Mouse (Mus musculus): ENCODE data around the gene Spats1.

Spats1 gene

GRCm38 (mm10) chr17:45490532-45491154 lies 15.4 kb upstream of the Spats1 start:
- DNase-seq (ENCODE audit: low read depth, low spot score) = no peak

DNA sequence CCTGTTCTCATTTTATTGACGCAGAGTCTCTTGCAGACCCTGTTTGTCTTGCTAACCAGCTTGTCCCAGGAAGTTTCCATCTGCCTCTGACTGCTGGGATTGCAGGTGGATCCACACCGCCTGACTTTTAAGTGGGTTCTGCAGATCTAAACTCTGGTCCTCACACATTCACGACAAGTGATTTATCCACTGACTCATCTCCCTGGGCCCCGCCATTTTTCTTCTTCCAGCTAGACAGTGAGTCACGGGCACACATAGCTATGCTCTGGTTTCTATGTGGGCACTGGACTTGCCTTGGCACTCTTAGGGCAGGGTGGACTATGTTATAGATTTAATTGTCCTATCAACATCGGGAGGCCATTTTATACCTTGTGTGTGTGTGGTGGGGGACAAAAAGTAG lies 14.5 kb upstream of the Spats1 start:
- no peak for DNase-seq (ENCODE audit: low read depth, low spot score)

DNA sequence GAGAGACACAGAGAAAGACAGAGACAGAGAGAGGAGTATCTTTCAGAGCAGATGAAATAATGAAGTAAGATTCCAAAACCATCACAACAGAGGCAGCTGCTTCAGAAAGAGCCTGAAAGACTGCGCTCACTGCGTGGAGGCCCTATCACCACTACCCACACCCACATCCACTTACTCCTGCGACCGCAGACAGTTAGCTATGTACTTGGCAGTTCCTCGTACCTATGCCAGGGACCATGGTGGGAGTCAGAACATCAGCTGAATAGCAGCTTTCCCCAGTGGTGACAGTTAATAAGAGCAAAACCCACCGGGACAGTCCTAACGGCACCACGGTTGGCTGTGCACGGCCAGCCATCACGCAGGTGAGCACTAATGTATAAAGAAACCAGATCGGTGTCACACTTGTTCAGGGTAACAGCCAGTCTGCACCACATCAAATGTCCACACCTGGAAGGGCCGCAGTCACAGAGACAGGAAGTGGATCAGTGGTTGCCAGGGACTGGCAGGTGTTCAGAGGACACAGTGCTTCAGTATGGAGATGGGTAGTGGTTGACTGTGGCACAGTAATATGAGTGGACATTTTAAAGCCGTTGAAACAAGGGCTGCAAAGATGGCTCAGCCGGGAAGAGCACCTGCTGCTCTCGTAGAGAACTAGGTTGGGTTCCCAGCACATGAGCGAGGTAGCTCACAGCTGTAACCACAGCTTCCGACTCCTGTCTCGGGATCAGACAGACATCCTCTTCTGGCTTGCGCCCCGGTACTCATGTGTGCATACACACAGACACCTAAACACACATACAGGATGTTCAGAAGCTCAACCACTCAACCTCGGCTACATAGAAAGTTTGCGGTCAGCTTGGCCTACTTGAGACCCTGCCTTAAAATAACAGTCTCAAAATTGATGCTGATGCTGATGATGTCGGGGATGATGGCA lies 13.4 kb upstream of the Spats1 start:
- no peak for DNase-seq (ENCODE audit: low read depth, low spot score)

GRCm38 (mm10) chr17:45487216-45487615 lies 12.0 kb upstream of the Spats1 start:
- peak; percentile 39 for DNase-seq (ENCODE audit: low read depth, low spot score)

- no peak for DNase-seq (ENCODE audit: low read depth, low spot score)
Observed at GRCm38 (mm10) chr17:45485581-45485980, 10.4 kb upstream of the Spats1 start.

DNA sequence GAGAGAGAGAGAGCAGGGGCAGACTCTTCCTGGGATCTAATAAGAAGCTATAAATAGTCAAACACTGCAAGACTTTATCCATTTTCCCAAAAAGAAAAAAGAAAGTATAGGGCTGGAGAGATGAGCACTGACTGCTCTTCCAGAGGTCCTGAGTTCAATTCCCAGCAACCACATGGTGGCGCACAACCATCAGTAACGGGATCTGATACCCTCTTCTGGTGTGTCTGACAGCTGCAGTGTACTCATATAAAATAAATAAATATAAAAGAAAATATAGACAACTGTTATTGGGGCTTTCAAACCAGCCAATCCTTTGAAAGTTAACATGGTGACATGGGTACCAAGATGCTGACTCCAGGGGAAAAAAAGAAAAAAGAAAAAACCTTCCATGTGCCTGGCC lies 5.2 kb upstream of the Spats1 start:
- DNase-seq (ENCODE audit: low read depth, low spot score) = peak; percentile 54

DNA sequence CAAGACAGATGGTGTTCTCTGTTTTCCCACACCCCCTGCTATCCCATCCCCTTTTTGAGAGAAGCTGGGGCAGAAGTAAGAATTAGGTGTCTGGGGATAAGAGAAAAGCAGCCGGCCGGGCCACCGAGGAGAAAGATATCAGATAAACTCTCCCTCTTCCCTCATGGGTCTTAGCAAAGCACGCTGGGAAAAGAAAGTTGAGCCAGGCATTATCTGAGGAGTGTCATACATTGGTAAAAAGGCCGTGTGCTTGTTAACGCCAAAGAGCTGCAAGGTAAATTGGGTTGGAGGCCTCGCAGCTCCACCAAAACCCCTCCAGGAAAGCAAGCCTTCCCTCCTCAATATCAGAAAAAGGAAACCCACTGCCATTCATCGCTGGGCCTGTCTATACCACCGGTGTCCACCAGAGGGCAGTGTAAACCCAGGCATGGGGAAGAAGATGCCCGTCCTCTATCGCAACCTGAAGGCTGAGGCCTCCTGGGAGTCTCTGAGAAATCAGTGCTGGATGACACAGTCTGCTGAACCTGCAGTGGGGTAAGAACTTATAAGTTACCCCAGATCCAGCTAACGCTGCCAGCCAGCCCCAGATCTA lies 3.1 kb upstream of the Spats1 start:
- peak; percentile 89 for DNase-seq (ENCODE audit: low read depth, low spot score)

- DNase-seq (ENCODE audit: low read depth, low spot score) = no peak
Observed at GRCm38 (mm10) chr17:45474146-45474545, 1.1 kb downstream of the Spats1 start.

- peak; percentile 62 for DNase-seq (ENCODE audit: low read depth, low spot score)
Observed at GRCm38 (mm10) chr17:45473667-45474066, 1.5 kb downstream of the Spats1 start.

DNA sequence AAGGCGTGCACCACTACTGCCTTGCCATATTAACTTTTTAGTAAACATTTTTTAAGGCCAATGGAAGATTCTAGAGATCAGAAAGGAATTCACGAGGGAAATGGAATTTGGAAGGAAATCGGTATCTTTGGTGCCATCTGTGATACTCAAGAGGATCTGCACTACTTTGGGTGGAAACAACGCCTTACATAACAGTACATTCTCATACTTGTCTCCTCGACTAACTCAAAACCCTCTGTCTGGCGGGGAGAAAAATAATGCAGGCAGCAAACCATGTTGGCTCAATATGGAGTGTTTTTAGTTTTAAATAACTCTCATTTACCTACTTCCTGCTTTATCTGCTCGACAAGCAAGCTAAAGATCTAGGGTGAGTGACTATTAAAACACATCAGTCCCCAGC lies 4.5 kb downstream of the Spats1 start:
- DNase-seq (ENCODE audit: low read depth, low spot score) = no peak

DNA sequence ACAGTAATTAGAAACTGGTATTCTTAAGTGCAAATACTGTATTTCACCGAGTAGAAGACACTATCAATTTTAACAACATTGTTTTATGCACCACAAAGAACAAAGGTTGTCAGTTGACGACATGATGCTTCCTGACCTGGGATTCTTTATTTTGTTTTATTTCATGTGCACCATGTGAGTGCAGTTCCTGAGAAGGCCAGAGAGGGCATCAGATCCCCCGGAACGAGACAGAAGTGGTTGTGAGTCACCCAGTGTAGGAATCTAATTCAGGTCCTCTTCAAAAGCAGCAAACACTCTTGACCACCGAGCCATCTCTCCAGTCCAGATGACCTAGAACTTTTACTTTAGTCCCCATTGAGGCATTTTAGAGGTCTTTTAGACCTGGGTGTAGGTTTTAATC lies 6.9 kb downstream of the Spats1 start:
- peak; percentile 76 for DNase-seq (ENCODE audit: low read depth, low spot score)

GRCm38 (mm10) chr17:45466701-45467100 lies 8.5 kb downstream of the Spats1 start:
- DNase-seq (ENCODE audit: low read depth, low spot score) = peak; percentile 61

GRCm38 (mm10) chr17:45464255-45464654 lies 11.0 kb downstream of the Spats1 start:
- peak; percentile 59 for DNase-seq (ENCODE audit: low read depth, low spot score)

GRCm38 (mm10) chr17:45462506-45462905 lies 12.7 kb downstream of the Spats1 start:
- DNase-seq (ENCODE audit: low read depth, low spot score) = peak; percentile 79

DNA sequence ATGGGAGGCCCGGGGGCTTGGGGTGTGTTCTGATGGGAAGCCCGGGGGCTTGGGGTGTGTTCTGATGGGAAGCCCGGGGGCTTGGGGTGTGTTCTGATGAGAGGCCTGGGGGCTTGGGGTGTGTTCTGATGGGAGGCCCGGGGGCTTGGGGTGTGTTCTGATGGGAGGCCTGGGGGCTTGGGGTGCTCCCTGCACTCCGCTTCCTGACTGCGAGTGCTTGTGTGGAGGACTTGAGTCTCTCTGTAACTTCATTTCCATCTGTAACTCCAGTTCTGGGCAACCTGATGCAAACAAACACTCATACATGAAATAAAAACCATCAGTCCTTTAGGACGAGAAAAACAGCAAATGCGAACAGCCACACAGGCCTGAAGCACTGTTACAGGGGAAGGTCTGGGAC lies 16.2 kb downstream of the Spats1 start:
- no peak for DNase-seq (ENCODE audit: low read depth, low spot score)

DNA sequence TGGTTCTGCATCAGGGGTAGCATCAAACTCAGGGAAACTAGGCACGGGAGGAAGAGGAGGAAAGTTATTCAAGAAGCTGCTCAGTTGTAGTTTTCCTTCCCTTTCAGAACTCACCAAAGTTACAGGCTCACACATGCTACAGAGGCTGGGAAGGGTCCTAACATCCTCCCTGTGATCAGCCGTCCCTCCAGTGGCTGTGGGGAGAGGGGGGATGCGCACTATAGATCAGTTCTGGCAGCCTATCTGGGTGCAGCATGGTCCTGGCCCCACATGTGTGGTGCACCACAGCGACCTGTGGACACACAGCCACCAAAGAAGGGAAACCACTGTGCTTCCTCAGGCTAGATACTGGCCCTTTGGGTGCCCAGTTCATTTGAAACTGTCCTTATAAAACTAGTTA lies 16.7 kb downstream of the Spats1 start:
- DNase-seq (ENCODE audit: low read depth, low spot score) = peak; percentile 53

GRCm38 (mm10) chr17:45457487-45457886 lies 17.7 kb downstream of the Spats1 start:
- peak; percentile 94 for DNase-seq (ENCODE audit: low read depth, low spot score)

DNA sequence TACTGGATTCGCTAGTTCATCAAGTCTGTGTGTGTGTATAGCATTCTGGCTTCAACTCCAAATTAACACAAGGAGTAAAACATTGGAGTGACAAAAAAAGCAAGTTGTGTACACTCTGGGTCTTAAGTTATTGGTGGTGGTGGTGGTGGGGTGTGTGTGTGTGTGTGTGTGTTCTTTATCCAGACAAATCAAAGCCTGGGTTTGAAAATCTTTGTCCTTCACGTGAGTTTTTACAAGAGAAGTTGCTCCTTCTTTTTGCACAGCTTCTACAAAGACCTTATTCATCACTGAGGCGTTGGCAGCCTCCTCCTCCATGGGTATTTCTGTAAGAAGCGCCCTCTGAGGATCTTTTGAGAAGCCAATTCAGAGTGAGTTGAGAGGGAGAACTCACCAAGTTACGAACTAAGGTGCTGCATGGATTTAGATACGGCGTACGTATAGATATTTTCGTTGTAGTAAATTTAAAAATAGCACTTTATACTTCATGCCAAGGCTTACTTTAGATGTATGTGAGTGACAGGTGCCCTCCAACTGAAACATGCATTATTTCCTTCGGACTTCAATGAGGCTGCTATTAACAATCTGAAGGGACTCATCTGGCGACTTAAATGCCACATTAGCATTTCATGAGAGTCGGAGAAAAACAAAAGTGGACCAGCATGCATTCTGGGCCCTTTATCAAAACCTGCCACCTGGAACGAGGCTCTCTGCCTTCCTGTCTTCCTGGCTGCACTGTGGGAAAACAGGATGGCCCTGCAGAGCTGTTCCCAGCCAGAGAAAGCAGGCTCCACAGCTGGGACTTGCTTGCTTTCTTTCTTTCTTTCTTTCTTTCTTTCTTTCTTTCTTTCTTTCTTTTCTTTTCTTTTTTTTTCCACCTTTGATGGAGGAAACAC lies 18.7 kb downstream of the Spats1 start:
- DNase-seq (ENCODE audit: low read depth, low spot score) = peak; percentile 73

DNA sequence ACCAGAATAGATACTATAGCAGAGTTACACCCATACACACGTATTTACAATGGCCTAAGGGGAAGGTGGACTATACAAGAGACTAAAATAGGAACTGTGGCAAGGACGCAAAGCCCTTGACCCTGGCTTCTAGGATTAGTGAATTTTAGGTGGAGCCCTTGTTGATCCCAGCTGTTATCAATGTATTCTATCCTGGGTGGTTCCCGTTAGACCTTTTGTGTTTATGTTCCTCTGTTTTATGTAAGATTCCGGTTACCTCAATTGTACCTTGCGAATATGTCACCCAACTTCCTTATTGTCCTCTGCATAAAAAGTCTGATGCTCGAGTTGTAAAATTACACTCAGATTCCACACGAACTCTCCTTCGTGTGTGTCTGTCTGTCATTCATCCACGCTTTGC lies 19.4 kb downstream of the Spats1 start:
- DNase-seq (ENCODE audit: low read depth, low spot score) = peak; percentile 70

DNA sequence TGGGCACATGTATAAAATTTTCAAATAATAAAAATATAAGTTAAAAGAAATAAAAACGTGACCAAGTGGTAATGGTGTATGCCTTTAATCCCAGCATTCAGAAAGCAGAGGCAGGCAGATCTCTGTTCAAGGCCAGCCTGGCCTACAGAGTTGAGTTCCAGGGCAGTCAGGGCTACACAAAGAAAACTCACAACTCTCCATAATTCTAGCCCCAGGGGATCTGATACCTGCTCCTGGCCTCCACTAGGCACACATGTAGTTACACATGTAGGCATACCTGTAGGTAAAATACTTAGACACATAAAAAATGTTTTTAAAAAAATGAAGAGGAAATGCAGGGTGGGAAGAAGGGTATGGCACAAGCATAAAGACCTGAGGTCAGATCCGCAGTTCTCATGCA lies 20.4 kb downstream of the Spats1 start:
- DNase-seq (ENCODE audit: low read depth, low spot score) = peak; percentile 55

DNA sequence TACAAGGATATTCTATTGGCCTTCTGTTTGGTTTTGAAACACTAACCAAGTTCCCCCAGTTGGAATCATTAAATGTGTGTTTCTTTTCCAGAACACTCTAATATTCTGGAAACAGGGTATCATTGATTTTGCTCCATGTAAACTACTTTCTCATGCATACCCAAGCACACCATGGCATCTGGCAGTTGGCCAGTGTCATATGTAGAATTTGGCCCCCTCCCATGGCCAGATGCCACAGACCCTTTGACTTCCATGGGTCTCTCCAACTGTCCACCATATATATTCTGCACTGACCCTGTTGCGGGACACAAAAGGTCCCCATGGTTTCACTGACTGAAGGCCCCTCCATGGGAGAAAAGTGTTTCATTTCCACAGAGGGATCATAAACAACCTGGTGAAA lies 22.9 kb downstream of the Spats1 start:
- DNase-seq (ENCODE audit: low read depth, low spot score) = no peak

- no peak for DNase-seq (ENCODE audit: low read depth, low spot score)
Observed at GRCm38 (mm10) chr17:45450153-45450552, 25.1 kb downstream of the Spats1 start.
